Mouse (Mus musculus) layer of hippocampus, adult 2 months (tissue): ENCODE data around the gene Kat2b. TPM values are rescaled to one million over a fixed set of nuclear protein-coding genes. Genes with fewer than 3 reads are reported as not detected.
"Not testable (repeated sequence)": the region's sequence is repeated elsewhere in the genome, so short reads cannot be mapped to it uniquely, and the experiment has no call there.

Experiments used
- DNase-seq, 2 experiments: peaks; one replicate each; pipeline ENCODE4 v3.0.0; 2022; ENCODE audit warnings: low spot score in 2 of 2
- H3K27ac ChIP-seq: fragments of 200-600 bp; 2 replicates; pipeline ENCODE4 v1.8.1; 2022
- H3K4me3 ChIP-seq: fragments of 200-600 bp; 2 replicates; pipeline ENCODE4 v1.8.1; 2022; ENCODE audit warnings: mild to moderate bottlenecking
- CTCF ChIP-seq: fragments of 200-600 bp; conservative IDR thresholded peaks from 2 replicates; pipeline ENCODE4 v1.8.1; 2022; ENCODE audit warnings: antibody characterized with exemption, mild to moderate bottlenecking, moderate library complexity
- total RNA-seq, 2 experiments: library from RNA; stranded (reverse); gene quantifications; 2 replicates each; pipeline ENCODE4 v1.2.3; 2021

The Kat2b gene
- total RNA-seq, 2 experiments from 2014 or later = 12.7 to 20.3 TPM

- H3K4me3 ChIP-seq = no peak overlapping the region
- H3K27ac ChIP-seq = no peak overlapping the region
- no peak for TF ChIP-seq CTCF
- DNase-seq = no peak
Observed at GRCm38 (mm10) chr17:53595527-53595926, 28.9 kb downstream of the Kat2b start.

DNA sequence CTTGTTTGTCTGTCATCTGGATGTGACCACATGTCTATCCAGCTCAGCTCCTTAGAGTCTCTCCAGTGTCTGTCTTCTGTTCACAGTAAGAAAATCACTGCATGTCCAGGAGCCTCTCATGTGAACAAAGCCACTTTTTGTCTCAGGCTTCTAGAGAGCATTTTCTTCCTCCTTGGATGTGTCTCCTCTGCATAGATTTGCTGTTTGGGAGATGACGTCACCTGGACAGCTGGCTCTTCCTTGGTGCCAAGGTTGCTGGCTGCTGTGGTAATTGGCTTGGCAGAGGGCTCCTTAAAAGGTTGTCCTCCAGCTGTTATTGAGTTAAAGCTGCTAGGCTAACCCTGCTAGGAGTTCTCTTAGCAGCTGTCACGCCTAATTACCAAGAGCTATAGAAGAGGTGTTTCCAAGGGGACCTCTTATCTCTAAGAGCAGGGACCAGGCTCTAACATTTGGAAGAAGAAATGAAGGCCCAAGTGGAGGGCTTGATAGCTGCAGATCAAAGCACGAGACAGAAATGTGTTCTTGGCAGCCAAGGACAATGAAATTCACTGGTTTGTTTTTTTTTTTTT is 29.7 kb downstream of the Kat2b start:
- Histone ChIP-seq H3K27ac (peak overlapping the region; percentile 57; the same call in 1 of the 2 replicates), H3K4me3 (no peak overlapping the region)
- no peak for TF ChIP-seq CTCF
- peak; percentile 22 to 24 for DNase-seq

DNA sequence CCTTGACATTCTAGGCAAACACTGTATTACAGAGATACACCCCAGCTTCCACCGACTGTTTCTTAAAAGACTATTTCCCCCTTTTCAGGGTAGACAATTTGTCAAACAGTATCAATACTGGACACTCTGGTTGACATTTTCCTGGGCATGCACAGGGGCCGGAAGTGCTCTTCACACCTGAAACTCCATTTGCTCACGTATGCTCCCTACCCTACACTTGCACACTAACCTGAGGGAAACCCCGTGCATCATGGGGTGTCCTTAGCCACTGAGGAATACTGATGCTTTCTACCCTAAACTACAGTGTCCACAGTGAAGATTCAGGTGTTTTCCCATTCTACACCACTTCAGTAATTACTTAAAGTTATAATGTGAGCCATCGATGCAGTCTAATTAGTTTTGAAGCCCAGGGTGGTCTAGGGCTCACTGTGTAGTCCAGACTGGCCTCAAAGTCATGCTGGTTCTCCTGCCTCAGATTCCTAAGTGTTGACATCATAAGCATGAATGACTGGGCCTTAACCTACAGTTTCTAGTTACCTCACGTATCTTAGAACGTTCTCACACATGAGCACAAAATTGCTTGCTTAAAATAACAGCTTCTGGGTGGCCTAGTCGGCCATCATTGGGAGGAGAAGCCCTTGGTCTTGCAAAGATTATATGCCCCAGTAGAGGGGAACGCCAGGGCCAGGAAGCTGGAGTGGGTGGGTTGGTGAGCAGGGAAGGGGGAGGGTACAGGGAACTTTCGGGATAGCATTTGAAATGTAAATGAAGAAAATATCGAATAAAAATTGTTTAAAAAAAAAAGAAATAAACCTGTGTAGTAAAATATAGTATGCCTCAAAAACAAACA is 30.5 kb downstream of the Kat2b start:
- TF ChIP-seq CTCF = no peak
- H3K27ac ChIP-seq = no peak overlapping the region
- no peak overlapping the region for H3K4me3 ChIP-seq
- DNase-seq = no peak

- Histone ChIP-seq H3K4me3 (no peak overlapping the region), H3K27ac (no peak overlapping the region)
- no peak for TF ChIP-seq CTCF
- DNase-seq = no peak
Observed at GRCm38 (mm10) chr17:53598571-53598970, 31.9 kb downstream of the Kat2b start.

GRCm38 (mm10) chr17:53603236-53603635 is 36.6 kb downstream of the Kat2b start:
- not testable (repeated sequence) for H3K4me3 ChIP-seq, H3K27ac ChIP-seq, DNase-seq

DNA sequence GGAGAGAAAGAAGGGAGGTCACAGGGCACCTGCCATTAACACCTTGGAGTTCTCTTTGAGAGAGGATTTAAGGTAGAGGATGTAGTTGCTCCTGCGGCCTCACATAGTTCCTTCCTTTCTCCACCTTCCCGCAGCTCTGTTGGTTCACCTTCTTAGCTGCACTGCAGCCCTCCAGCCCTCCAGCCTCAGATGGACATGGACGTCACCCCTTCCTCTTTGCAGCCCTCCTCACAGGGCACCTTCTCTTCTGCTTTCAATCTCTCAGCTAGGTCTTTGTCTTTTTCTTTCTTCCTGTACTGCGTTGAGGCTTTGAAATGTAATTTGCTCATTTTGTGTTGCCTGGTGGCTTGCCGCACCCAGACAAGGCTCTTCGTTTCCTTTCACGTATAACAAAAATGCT is 39.4 kb downstream of the Kat2b start:
- H3K27ac ChIP-seq, DNase-seq, H3K4me3 ChIP-seq: not testable (repeated sequence)

GRCm38 (mm10) chr17:53608924-53609323 is 42.3 kb downstream of the Kat2b start:
- H3K27ac ChIP-seq, DNase-seq, H3K4me3 ChIP-seq: not testable (repeated sequence)

GRCm38 (mm10) chr17:53617295-53617957 is 50.8 kb downstream of the Kat2b start:
- H3K27ac ChIP-seq = no peak overlapping the region
- TF ChIP-seq CTCF = no peak
- no peak for DNase-seq
- no peak overlapping the region for H3K4me3 ChIP-seq

DNA sequence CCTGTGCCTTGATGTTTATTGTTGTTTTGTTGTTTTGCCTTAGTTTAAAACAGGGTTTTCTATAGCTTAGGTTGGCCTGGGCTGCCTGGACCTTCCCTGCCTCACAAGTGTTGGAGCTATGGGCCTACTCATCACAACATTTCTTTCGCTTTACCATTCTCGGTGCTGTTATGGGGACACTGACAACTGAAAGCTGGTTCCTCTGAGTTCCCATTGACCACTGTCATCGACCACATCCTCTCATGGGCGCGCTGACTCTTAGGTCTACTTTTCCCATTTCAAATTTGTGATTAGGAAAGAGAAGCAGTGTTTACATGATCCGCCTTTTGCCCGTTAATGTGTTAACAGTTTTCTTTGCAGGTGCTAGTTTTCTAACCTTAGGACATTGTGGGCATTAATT is 51.7 kb downstream of the Kat2b start:
- no peak for TF ChIP-seq CTCF
- no peak for DNase-seq
- Histone ChIP-seq H3K27ac (no peak overlapping the region), H3K4me3 (no peak overlapping the region)

GRCm38 (mm10) chr17:53619391-53619790 is 52.7 kb downstream of the Kat2b start:
- H3K4me3 ChIP-seq = no peak overlapping the region
- no peak for DNase-seq
- no peak for TF ChIP-seq CTCF
- no peak overlapping the region for H3K27ac ChIP-seq

DNA sequence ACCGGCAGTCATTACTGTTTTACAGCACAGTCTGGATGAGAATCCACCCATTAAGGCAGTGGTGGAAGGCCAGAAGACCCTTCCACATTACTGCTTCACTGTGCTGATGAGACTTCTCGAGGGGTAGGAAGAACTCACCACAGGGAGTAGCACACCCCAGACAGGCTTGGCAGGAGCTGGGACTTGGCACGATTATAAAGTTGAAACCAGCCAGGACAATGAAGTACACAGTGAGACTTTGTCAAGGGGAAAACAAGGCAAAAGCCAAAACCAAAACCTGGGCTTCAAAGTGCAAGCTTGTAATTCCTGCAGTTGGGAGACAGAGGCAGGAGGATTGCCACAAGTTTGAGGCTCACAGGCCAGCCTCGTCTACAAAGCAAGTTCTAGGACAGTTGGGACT is 54.0 kb downstream of the Kat2b start:
- Histone ChIP-seq H3K27ac (no peak overlapping the region), H3K4me3 (no peak overlapping the region)
- no peak for DNase-seq
- no peak for TF ChIP-seq CTCF

DNA sequence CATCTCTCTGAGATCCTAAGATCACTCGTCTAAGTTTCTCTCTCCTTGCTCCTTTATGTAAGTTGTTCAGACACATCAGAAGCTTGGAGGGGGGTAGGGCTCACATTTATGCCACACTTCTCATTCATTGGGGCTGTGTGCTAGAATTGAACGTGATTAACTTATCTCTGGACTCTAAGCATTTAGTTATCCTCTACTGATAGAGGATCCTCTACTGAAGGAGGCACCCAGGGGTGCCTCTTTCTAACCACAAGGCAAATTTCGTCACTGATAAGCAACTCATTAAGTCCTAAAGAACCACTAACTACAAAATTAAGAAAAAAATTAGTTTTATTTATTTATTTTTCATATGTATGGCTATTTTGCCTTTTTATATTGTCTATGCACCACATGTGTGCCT is 55.5 kb downstream of the Kat2b start:
- DNase-seq = no peak
- no peak for TF ChIP-seq CTCF
- no peak overlapping the region for H3K4me3 ChIP-seq
- no peak overlapping the region for H3K27ac ChIP-seq

GRCm38 (mm10) chr17:53623762-53624161 is 57.1 kb downstream of the Kat2b start:
- Histone ChIP-seq H3K4me3 (no peak overlapping the region), H3K27ac (no peak overlapping the region)
- TF ChIP-seq CTCF = no peak
- DNase-seq = no peak

GRCm38 (mm10) chr17:53626160-53626559 is 59.5 kb downstream of the Kat2b start:
- no peak for DNase-seq
- Histone ChIP-seq H3K4me3 (no peak overlapping the region), H3K27ac (no peak overlapping the region)
- TF ChIP-seq CTCF = no peak
